ENCODE assay signal across 14 mouse cellular contexts in genomic region chr1:187282321-187282720, GRCm38 (mm10).
"Had no signal": no experiment of that assay in that cellular context is flagged by ENCODE, and none has a peak within 500 bp of the region (broad histone marks: within the 10 kb centered on the region; RNA-seq: fewer than 3 reads in every experiment).

No protein-coding gene starts in this region.

- H3K4me2 ChIP-seq: limb, embryonic 12.5 days; limb, embryonic 15.5 days; liver, embryonic 11.5 days had no signal

- H3K4me3 ChIP-seq: limb, embryonic 12.5 days; limb, embryonic 15.5 days; midbrain, embryonic 10.5 days had no signal

- H3K27me3 ChIP-seq: limb, embryonic 15.5 days had no signal

- H3K36me3 ChIP-seq: limb, embryonic 12.5 days; limb, embryonic 15.5 days; midbrain, embryonic 10.5 days had no signal

- H3K9me3 ChIP-seq: limb, embryonic 12.5 days; limb, embryonic 15.5 days; midbrain, embryonic 10.5 days had no signal

- H3K4me1 ChIP-seq: limb, embryonic 15.5 days had no signal

- H3K27ac ChIP-seq: kidney, postnatal 0 days; limb, embryonic 12.5 days; limb, embryonic 15.5 days; liver, embryonic 14.5 days had no signal

- H3K9ac ChIP-seq: limb, embryonic 12.5 days; limb, embryonic 15.5 days; liver, embryonic 14.5 days had no signal

- DNase-seq: kidney, postnatal 25 days; lung, postnatal 4 days; midbrain, embryonic 14.5 days; right cerebral cortex, postnatal 25 days; spleen, adult 18-20 months; thymus, adult 2 months; thymus, postnatal 14 days; thymus, postnatal 4 days had no signal
